Comparison of ENCODE assay signal across 10 mouse cellular contexts in the genomic region with DNA sequence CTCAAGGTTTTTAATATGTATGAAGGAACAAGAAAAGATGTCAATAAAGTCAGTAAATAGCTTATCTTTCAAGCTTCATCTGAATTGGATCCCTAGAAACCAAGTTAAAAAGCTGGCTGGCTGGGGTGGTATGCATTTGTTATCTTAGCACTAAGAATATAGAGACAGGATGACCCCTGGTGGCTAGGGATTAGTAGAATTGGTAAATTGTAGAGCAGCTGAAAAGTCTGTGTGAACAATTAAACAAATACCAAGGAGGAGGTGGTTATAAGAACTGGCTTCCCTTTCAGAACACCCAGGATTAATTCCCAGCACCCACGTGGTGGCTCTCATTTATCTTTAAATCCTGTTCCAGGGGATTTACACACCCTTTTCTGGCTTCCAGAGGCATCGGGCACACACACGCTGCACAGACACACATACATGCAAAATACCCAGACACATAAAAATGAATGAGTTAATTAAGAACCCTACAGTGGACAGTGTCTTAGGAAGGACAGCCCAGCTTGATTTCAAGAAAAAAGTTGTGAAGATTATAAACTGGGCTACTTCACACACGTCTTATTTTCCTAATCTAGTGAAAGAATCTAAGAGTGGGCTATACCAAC.
A peak's percentile ranks its signal among the peaks of the same experiment; 100 is the strongest.
DNase-seq lines count a peak whose midpoint lies in the region; ATAC-seq lines count a peak whose summit lies in the region.
"Had no signal": no experiment of that assay in that cellular context is flagged by ENCODE, and none has a peak within 500 bp of the region (broad histone marks: within the 10 kb centered on the region; RNA-seq: fewer than 3 reads in every experiment).

No protein-coding gene starts in this region.

- H3K4me1 ChIP-seq in embryonic facial prominence, embryonic 11.5 days (ENCODE audit: control insufficient read depth, insufficient read depth, low read length): no peaks in the 10 kb centered on the region
- no peaks in the 10 kb centered on the region for H3K4me1 ChIP-seq in embryonic facial prominence, embryonic 10.5 days
- H3K4me1 ChIP-seq: intestine, embryonic 15.5 days had no signal

- WGBS in embryonic facial prominence, embryonic 11.5 days: 57% methylated on average over 4 of the region's 4 CpGs
- WGBS in embryonic facial prominence, embryonic 10.5 days: 55% methylated on average over 4 of the region's 4 CpGs

- no peak overlapping the region for H3K9ac ChIP-seq in embryonic facial prominence, embryonic 11.5 days (replicated peaks; ENCODE audit: low read length)
- H3K9ac ChIP-seq: intestine, embryonic 15.5 days had no signal

- H3K27me3 ChIP-seq in embryonic facial prominence, embryonic 11.5 days (ENCODE audit: control insufficient read depth, insufficient read depth, low read length): no peaks in the 10 kb centered on the region
- H3K27me3 ChIP-seq in embryonic facial prominence, embryonic 10.5 days (replicated peaks; ENCODE audit: low read depth, poor library complexity, severe bottlenecking): no peaks in the 10 kb centered on the region
- H3K27me3 ChIP-seq: intestine, embryonic 15.5 days had no signal

- no peak for ATAC-seq in embryonic facial prominence, embryonic 11.5 days (replicated peaks; ENCODE audit: insufficient number of reproducible peaks, low FRiP score, low TSS enrichment, low read depth)
- no peak for ATAC-seq in cerebellum, adult (ENCODE audit: insufficient number of reproducible peaks, low FRiP score, low TSS enrichment)
- ATAC-seq: intestine, embryonic 15.5 days had no signal

- no peak overlapping the region for H3K4me2 ChIP-seq in embryonic facial prominence, embryonic 11.5 days (ENCODE audit: low read depth, low read length)
- H3K4me2 ChIP-seq: intestine, embryonic 15.5 days had no signal

- no peaks in the 10 kb centered on the region for H3K36me3 ChIP-seq in embryonic facial prominence, embryonic 11.5 days (replicated peaks; ENCODE audit: control insufficient read depth, insufficient read depth, low read depth, low read length)
- H3K36me3 ChIP-seq in embryonic facial prominence, embryonic 10.5 days (replicated peaks): no peaks in the 10 kb centered on the region
- H3K36me3 ChIP-seq: intestine, embryonic 15.5 days had no signal

- no peaks in the 10 kb centered on the region for H3K9me3 ChIP-seq in embryonic facial prominence, embryonic 11.5 days (replicated peaks; ENCODE audit: control insufficient read depth, low read length)
- H3K9me3 ChIP-seq in embryonic facial prominence, embryonic 10.5 days: no peaks in the 10 kb centered on the region
- H3K9me3 ChIP-seq: intestine, embryonic 15.5 days had no signal

- intact Hi-C loops in left cerebral cortex, postnatal 25 days (cut with DNase I): loop anchor here (2.0 kb wide), 2 partner anchors 232 to 1050 kb away; no protein-coding TSS in a partner anchor
- intact Hi-C loops in gastrocnemius, postnatal 14 days (cut with DNase I; ENCODE audit: low total_unique reads): no loop called here

- H3K4me3 ChIP-seq in embryonic facial prominence, embryonic 11.5 days (ENCODE audit: low read depth, low read length): no peak overlapping the region
- no peak overlapping the region for H3K4me3 ChIP-seq in embryonic facial prominence, embryonic 10.5 days
- H3K4me3 ChIP-seq: intestine, embryonic 15.5 days had no signal

- no peak overlapping the region for H3K27ac ChIP-seq in embryonic facial prominence, embryonic 11.5 days (replicated peaks; ENCODE audit: low read depth, low read length)
- no peak overlapping the region for H3K27ac ChIP-seq in embryonic facial prominence, embryonic 10.5 days (replicated peaks)
- H3K27ac ChIP-seq: intestine, embryonic 15.5 days had no signal

- DNase-seq in embryonic facial prominence, embryonic 11.5 days (ENCODE audit: low spot score): peak; percentile 51
- no peak for DNase-seq in embryonic facial prominence, embryonic 10.5 days (ENCODE audit: low spot score)
- DNase-seq in testis, postnatal 10 days (ENCODE audit: low spot score): peak; percentile 40
- DNase-seq in testis, postnatal 14 days (ENCODE audit: low spot score): no peak
- peak; percentile 16 to 35 for DNase-seq in left cerebral cortex, postnatal 25 days (ENCODE audit: low spot score in 2 of 2)
- DNase-seq in gastrocnemius, postnatal 14 days: no peak
- no peak for DNase-seq in spleen, postnatal 10 days (ENCODE audit: low spot score in 2 of 2)
- DNase-seq: lung, postnatal 36 days had no signal

Comparison
In these comparisons a context has a peak if more than half of its experiments do, and no peak if none do; other contexts are left out.
1. DNase-seq: peak in embryonic facial prominence, embryonic 11.5 days (single experiment), testis, postnatal 10 days (single experiment) and left cerebral cortex, postnatal 25 days (2 of 2); none in embryonic facial prominence, embryonic 10.5 days (single experiment), testis, postnatal 14 days (single experiment), gastrocnemius, postnatal 14 days (single experiment) and spleen, postnatal 10 days (0 of 2).